Mouse (Mus musculus) hematopoietic multipotent progenitor cell, adult 10-12 weeks (in vitro differentiated cells): ENCODE data around the gene H2al2a. TPM values are rescaled to one million over a fixed set of nuclear protein-coding genes. Genes with fewer than 3 reads are reported as not detected.

Experiments used
- polyA plus RNA-seq: library from polyadenylated mRNA; stranded (reverse); fragments of >175 nt; gene quantifications from 2 replicates; pipeline ENCODE4 v1.2.3, GENCODE M21; 2012; ENCODE audit warnings: low replicate concordance

Gene H2al2a
- polyA plus RNA-seq: not detected in 2 replicates

GRCm38 (mm10) chr2:17996858-17997257 lies at the start of gene H2al2a:
Gene H2al2a, minus strand, starts transcription at chr2:17996958.

GRCm38 (mm10) chr2:18037491-18037890 lies 40.7 kb upstream of the H2al2a start, which contains the start of gene A930004D18Rik:
Gene A930004D18Rik, minus strand, starts transcription at chr2:18037737.

Other genes starting within 250 kb of the H2al2a start
- gene A930004D18Rik, start 40.8 kb upstream of the H2al2a start, polyA plus RNA-seq: 0.08 TPM in 2 replicates
- gene Skida1, start 52.1 kb upstream of the H2al2a start, polyA plus RNA-seq: 0.31 and 0.90 TPM in 2 replicates
- gene Mllt10, start 58.3 kb upstream of the H2al2a start, polyA plus RNA-seq: 13.2 and 21.6 TPM in 2 replicates